Mouse (Mus musculus) MEL (cell line): ENCODE results near the gene Sfrp5. TPM values are rescaled to one million over a fixed set of nuclear protein-coding genes. Genes with fewer than 3 reads are reported as not detected.

ENCODE experiments used
- DNase-seq: peaks from one replicate; pipeline ENCODE4 v3.0.0; 2011; ENCODE audit warnings: low read depth, low spot score
- H3K27ac ChIP-seq: 2 replicates; pipeline ENCODE4 v1.5.1; 2012; ENCODE audit warnings: low read depth, mild to moderate bottlenecking, control low read depth, low read length, moderate library complexity; ENCODE audit not compliant: control insufficient read depth
- H3K27me3 ChIP-seq, 2 experiments: fragments of 150-350 bp in 1 of 2; sonication (generic) in 1 of 2; 2 replicates each; pipeline ENCODE4 v1.6.1; 2012; ENCODE audit warnings: low read length in 2 of 2, mild to moderate bottlenecking in 2 of 2, improper control_type of control experiment in 1 of 2, moderate library complexity in 1 of 2; ENCODE audit not compliant: insufficient read depth in 2 of 2, control insufficient read depth in 1 of 2
- H3K36me3 ChIP-seq, 2 experiments: 2 replicates each; pipeline ENCODE4 v1.6.1; 2012 to 2014; ENCODE audit warnings: low read length in 2 of 2, improper control_type of control experiment in 1 of 2, inconsistent platforms in 1 of 2, mild to moderate bottlenecking in 1 of 2; ENCODE audit not compliant: insufficient read depth in 2 of 2, control insufficient read depth in 1 of 2
- H3K4me1 ChIP-seq, 2 experiments: fragments of 150-350 bp in 1 of 2; sonication (generic) in 1 of 2; 2 replicates each; pipeline ENCODE4 v1.6.1; 2012; ENCODE audit warnings: low read length in 2 of 2, improper control_type of control experiment in 1 of 2, mild to moderate bottlenecking in 1 of 2; ENCODE audit not compliant: insufficient read depth in 2 of 2, control insufficient read depth in 1 of 2
- H3K4me3 ChIP-seq, 2 experiments: fragments of 150-350 bp in 1 of 2; sonication (generic) in 1 of 2; 2 replicates each; pipeline ENCODE4 v1.5.1; 2012; ENCODE audit warnings: low read depth in 2 of 2, low read length in 2 of 2, mild to moderate bottlenecking in 2 of 2, moderate library complexity in 2 of 2, control low read depth in 1 of 2, improper control_type of control experiment in 1 of 2; ENCODE audit not compliant: control insufficient read depth in 1 of 2, insufficient read depth in 1 of 2
- H3K79me2 ChIP-seq: 2 replicates; pipeline ENCODE4 v1.6.1; 2012; ENCODE audit warnings: mild to moderate bottlenecking, low read length, moderate library complexity; ENCODE audit not compliant: control insufficient read depth, poor library complexity, insufficient read depth
- H3K9ac ChIP-seq: 2 replicates; pipeline ENCODE4 v1.6.1; 2012; ENCODE audit warnings: low read depth, mild to moderate bottlenecking, control low read depth, low read length, moderate library complexity; ENCODE audit not compliant: control insufficient read depth, poor library complexity, severe bottlenecking
- H3K9me3 ChIP-seq: fragments of 150-350 bp; sonication (generic); replicated peaks from 2 replicates; pipeline ENCODE4 v1.6.1; 2012; ENCODE audit warnings: mild to moderate bottlenecking, low read length, improper control_type of control experiment, moderate library complexity; ENCODE audit not compliant: insufficient read depth
- BHLHE40 ChIP-seq: IDR thresholded peaks from 2 replicates; pipeline ENCODE4 v1.6.1; 2012; ENCODE audit warnings: low read depth, mild to moderate bottlenecking, inconsistent platforms, low read length, improper control_type of control experiment, borderline replicate concordance
- CHD1 ChIP-seq: IDR thresholded peaks from 2 replicates; pipeline ENCODE4 v1.6.1; 2012; ENCODE audit warnings: low read depth, mild to moderate bottlenecking, inconsistent platforms, low read length, improper control_type of control experiment
- CHD2 ChIP-seq: IDR thresholded peaks from 2 replicates; pipeline ENCODE4 v1.6.1; 2011; ENCODE audit warnings: low read length, improper control_type of control experiment
- E2F4 ChIP-seq: IDR thresholded peaks from 2 replicates; pipeline ENCODE4 v1.6.1; 2011; ENCODE audit warnings: low read depth, low read length, improper control_type of control experiment, borderline replicate concordance
- ELF1 ChIP-seq: IDR thresholded peaks from 2 replicates; pipeline ENCODE4 v1.6.1; 2014; ENCODE audit warnings: low read depth, mild to moderate bottlenecking, inconsistent platforms, low read length, improper control_type of control experiment, moderate library complexity
- ETS1 ChIP-seq: IDR thresholded peaks from 2 replicates; pipeline ENCODE4 v1.6.1; 2012; ENCODE audit warnings: low read depth, mild to moderate bottlenecking, inconsistent platforms, low read length, improper control_type of control experiment, moderate library complexity
- GABPA ChIP-seq: IDR thresholded peaks from 2 replicates; pipeline ENCODE4 v1.6.1; 2012; ENCODE audit warnings: low read depth, mild to moderate bottlenecking, inconsistent platforms, low read length, improper control_type of control experiment, moderate library complexity
- GATA1 ChIP-seq: IDR thresholded peaks from 2 replicates; pipeline ENCODE4 v1.6.1; 2011; ENCODE audit warnings: low read depth, low read length, improper control_type of control experiment
- HCFC1 ChIP-seq: IDR thresholded peaks from 2 replicates; pipeline ENCODE4 v1.6.1; 2012; ENCODE audit warnings: low read depth, mild to moderate bottlenecking, inconsistent platforms, low read length, improper control_type of control experiment, moderate library complexity
- JUND ChIP-seq: IDR thresholded peaks from 2 replicates; pipeline ENCODE4 v1.6.1; 2011; ENCODE audit warnings: low read depth, mild to moderate bottlenecking, improper control_type of control experiment, low read length
- KAT2A ChIP-seq: conservative IDR thresholded peaks from 2 replicates; pipeline ENCODE4 v1.6.1; 2012; ENCODE audit warnings: low read depth, low read length, improper control_type of control experiment, inconsistent platforms
- MAX ChIP-seq: IDR thresholded peaks from 2 replicates; pipeline ENCODE4 v1.6.1; 2011; ENCODE audit warnings: low read length, improper control_type of control experiment
- MAZ ChIP-seq: IDR thresholded peaks from 2 replicates; pipeline ENCODE4 v1.6.1; 2012; ENCODE audit warnings: low read depth, mild to moderate bottlenecking, inconsistent platforms, low read length, improper control_type of control experiment
- MEF2A ChIP-seq: IDR thresholded peaks from 2 replicates; pipeline ENCODE4 v1.6.1; 2014; ENCODE audit warnings: low read depth, mild to moderate bottlenecking, inconsistent platforms, low read length, improper control_type of control experiment; ENCODE audit not compliant: poor library complexity, insufficient replicate concordance, severe bottlenecking; ENCODE audit errors: extremely low read depth
- MXI1 ChIP-seq: IDR thresholded peaks from 2 replicates; pipeline ENCODE4 v1.6.1; 2011; ENCODE audit warnings: mild to moderate bottlenecking, low read depth, low read length, improper control_type of control experiment
- MYB ChIP-seq: IDR thresholded peaks from 2 replicates; pipeline ENCODE4 v1.6.1; 2011; ENCODE audit warnings: mild to moderate bottlenecking, low read depth, low read length, improper control_type of control experiment
- MYC ChIP-seq: IDR thresholded peaks from 2 replicates; pipeline ENCODE4 v1.6.1; 2011; ENCODE audit warnings: low read depth, mild to moderate bottlenecking, low read length, improper control_type of control experiment, moderate library complexity
- NELFE ChIP-seq: IDR thresholded peaks from 2 replicates; pipeline ENCODE4 v1.6.1; 2011; ENCODE audit warnings: low read depth, low read length, improper control_type of control experiment
- NRF1 ChIP-seq: IDR thresholded peaks from 2 replicates; pipeline ENCODE4 v1.6.1; 2014; ENCODE audit warnings: low read depth, mild to moderate bottlenecking, inconsistent platforms, low read length, improper control_type of control experiment, moderate library complexity; ENCODE audit not compliant: poor library complexity, insufficient read depth, severe bottlenecking
- POLR2A ChIP-seq, 2 experiments: IDR thresholded peaks; 2 replicates each; pipeline ENCODE4 v1.6.1; 2011 to 2012; ENCODE audit warnings: low read length in 2 of 2, mild to moderate bottlenecking in 2 of 2, control low read depth in 1 of 2, improper control_type of control experiment in 1 of 2, low read depth in 1 of 2, moderate library complexity in 1 of 2; ENCODE audit not compliant: control insufficient read depth in 1 of 2, insufficient read depth in 1 of 2, poor library complexity in 1 of 2
- POLR2AphosphoS2 ChIP-seq: IDR thresholded peaks from 2 replicates; pipeline ENCODE4 v1.6.1; 2011; ENCODE audit warnings: low read length, improper control_type of control experiment
- POLR2AphosphoS5 ChIP-seq: IDR thresholded peaks from 2 replicates; pipeline ENCODE4 v1.6.1; 2012; ENCODE audit warnings: low read depth, borderline replicate concordance, mild to moderate bottlenecking, inconsistent platforms, low read length, moderate library complexity, mixed read lengths
- RAD21 ChIP-seq: IDR thresholded peaks from 2 replicates; pipeline ENCODE4 v1.6.1; 2011; ENCODE audit warnings: mild to moderate bottlenecking, low read depth, low read length, improper control_type of control experiment
- RCOR1 ChIP-seq: IDR thresholded peaks from 2 replicates; pipeline ENCODE4 v1.6.1; 2012; ENCODE audit warnings: low read depth, mild to moderate bottlenecking, inconsistent platforms, low read length, improper control_type of control experiment
- SIN3A ChIP-seq: IDR thresholded peaks from 2 replicates; pipeline ENCODE4 v1.6.1; 2012; ENCODE audit warnings: low read length, improper control_type of control experiment, inconsistent platforms
- SMC3 ChIP-seq: IDR thresholded peaks from 2 replicates; pipeline ENCODE4 v1.6.1; 2011; ENCODE audit warnings: low read depth, low read length, improper control_type of control experiment
- TAL1 ChIP-seq: IDR thresholded peaks from 2 replicates; pipeline ENCODE4 v1.6.1; 2012; ENCODE audit warnings: mild to moderate bottlenecking, inconsistent platforms, low read length, moderate library complexity, mixed read lengths
- TBP ChIP-seq: IDR thresholded peaks from 2 replicates; pipeline ENCODE4 v1.8.0; 2011; ENCODE audit warnings: low read depth, low read length, improper control_type of control experiment
- TCF12 ChIP-seq: IDR thresholded peaks from 2 replicates; pipeline ENCODE4 v1.6.1; 2014; ENCODE audit warnings: low read depth, mild to moderate bottlenecking, inconsistent platforms, low read length, improper control_type of control experiment, moderate library complexity
- UBTF ChIP-seq: IDR thresholded peaks from 2 replicates; pipeline ENCODE4 v1.6.1; 2012; ENCODE audit warnings: low read depth, mild to moderate bottlenecking, inconsistent platforms, low read length, improper control_type of control experiment, moderate library complexity, borderline replicate concordance; ENCODE audit not compliant: insufficient read depth
- USF1 ChIP-seq: IDR thresholded peaks from 2 replicates; pipeline ENCODE4 v1.6.1; 2014; ENCODE audit warnings: low read depth, mild to moderate bottlenecking, inconsistent platforms, low read length, improper control_type of control experiment, moderate library complexity
- USF2 ChIP-seq, 2 experiments: IDR thresholded peaks; 2 replicates each; pipeline ENCODE4 v1.6.1; 2011 to 2012; ENCODE audit warnings: improper control_type of control experiment in 2 of 2, low read length in 2 of 2, borderline replicate concordance in 1 of 2, inconsistent platforms in 1 of 2, low read depth in 1 of 2, mild to moderate bottlenecking in 1 of 2; ENCODE audit not compliant: insufficient read depth in 1 of 2
- ZC3H11A ChIP-seq: IDR thresholded peaks from 2 replicates; pipeline ENCODE4 v1.6.1; 2012; ENCODE audit warnings: low read depth, mild to moderate bottlenecking, inconsistent platforms, low read length, improper control_type of control experiment
- ZKSCAN1 ChIP-seq: IDR thresholded peaks from 2 replicates; pipeline ENCODE4 v1.6.1; 2012; ENCODE audit warnings: low read depth, mild to moderate bottlenecking, inconsistent platforms, low read length, improper control_type of control experiment, moderate library complexity
- polyA plus RNA-seq, 2 experiments: library from polyadenylated mRNA; stranded (reverse) in 1 of 2; unstranded in 1 of 2; fragments of >175 nt in 1 of 2; fragments of >200 nt in 1 of 2; gene quantifications; 2 replicates each; pipeline versions ENCODE4 v1.2.1 to v1.2.4; 2012; ENCODE audit warnings: low replicate concordance in 2 of 2, low read depth in 1 of 2; ENCODE audit not compliant: insufficient read length in 2 of 2, insufficient read depth in 1 of 2, missing spikeins in 1 of 2
- total RNA-seq: library from RNA; depleted of rRNA; stranded (reverse); fragments of 300-350 nt; gene quantifications from 2 replicates; pipeline ENCODE4 v1.2.3, GENCODE M21; 2012

Sfrp5 gene
- total and polyA plus RNA-seq, 3 experiments: 0.50 TPM; not detected in 2

DNA sequence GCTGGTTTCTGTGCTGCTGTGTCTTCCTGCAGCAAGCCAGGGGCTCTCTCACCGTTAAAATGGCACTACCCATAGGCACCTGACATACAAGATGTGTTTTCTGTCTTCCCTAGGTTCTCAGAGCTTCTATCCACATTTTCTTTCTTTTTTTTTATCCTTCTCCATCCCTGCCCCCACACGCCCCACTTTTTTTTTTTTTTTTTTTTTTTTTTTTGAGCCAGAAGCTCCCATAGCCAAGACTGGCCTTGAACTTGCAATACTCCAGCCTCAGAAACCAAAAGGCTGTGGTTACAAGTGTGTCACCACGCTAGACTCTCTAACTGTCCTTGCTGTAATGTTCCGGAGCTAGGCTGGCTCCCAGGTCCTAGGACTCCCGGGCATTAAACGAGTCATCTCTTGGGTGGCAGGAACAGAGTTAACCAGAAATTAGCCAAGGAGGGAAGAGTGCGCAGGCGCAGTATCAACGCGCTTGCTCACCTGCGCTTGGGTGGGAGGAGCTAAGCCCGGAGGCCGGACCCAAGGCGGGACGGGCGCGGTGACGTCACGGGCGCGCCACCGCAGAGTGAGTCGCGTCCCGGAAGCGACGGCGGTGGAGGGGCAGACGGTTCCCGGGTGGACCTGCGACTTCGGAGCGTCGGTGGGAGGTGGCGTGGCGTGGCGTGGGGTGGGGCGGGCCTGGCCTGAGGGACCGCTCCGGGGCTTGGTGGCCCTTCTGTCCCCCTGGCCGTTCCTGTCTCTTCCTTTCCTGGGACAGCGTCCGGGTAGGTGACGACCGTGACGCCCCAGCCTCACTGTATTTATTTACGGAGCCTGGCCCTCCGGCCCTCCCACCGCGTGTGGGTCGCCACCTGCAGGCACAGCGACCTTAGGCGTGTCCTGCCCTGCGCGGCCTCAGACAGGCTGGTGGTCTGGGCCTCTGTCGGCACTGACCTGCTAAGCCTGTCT is 31.8 kb downstream of the Sfrp5 start:
- H3K79me2 ChIP-seq: peaks cover 17% of the 10 kb centered on the region
- H3K27ac ChIP-seq: peak overlapping the region; percentile 79
- no peaks in the 10 kb centered on the region for H3K9me3 ChIP-seq
- DNase-seq: peak; percentile 99
- H3K4me3 ChIP-seq: peak overlapping the region; percentile 86 to 90
- peaks cover 0 to 27% of the 10 kb centered on the region in 2 experiments; a peak in 2 of 4 replicates for H3K36me3 ChIP-seq
- H3K9ac ChIP-seq: peak overlapping the region; percentile 79
- H3K27me3 ChIP-seq: no peaks in the 10 kb centered on the region
- peaks cover 13 to 31% of the 10 kb centered on the region in 2 experiments for H3K4me1 ChIP-seq
- TF ChIP-seq HCFC1 (peak; percentile 88), MYC (0 out of 2 replicates have a peak, but pooled peaks have one; percentile 12), TAL1 (no peak), POLR2AphosphoS5 (no peak), NELFE (peak; percentile 78), ELF1 (peak; percentile 98), GABPA (no peak), JUND (no peak), ZKSCAN1 (no peak; the same call in 1 of the 2 replicates), SIN3A (peak; percentile 93), CHD1 (peak; percentile 36; the same call in 1 of the 2 replicates), USF1 (no peak; the same call in 1 of the 2 replicates), GATA1 (no peak), KAT2A (no peak), BHLHE40 (no peak), TCF12 (peak; percentile 42), USF2 (IDR thresholded peaks at IDR 0.05; ENCODE audit: borderline replicate concordance in 1 of 2, insufficient read depth in 1 of 2, low read depth in 1 of 2, low read length in 2 of 2) (no peak), CHD2 (no peak; the same call in 1 of the 2 replicates), UBTF (no peak), SMC3 (no peak), RAD21 (no peak), ZC3H11A (no peak), MAX (no peak; the same call in 1 of the 2 replicates), E2F4 (no peak), POLR2AphosphoS2 (peak; percentile 40; the same call in 1 of the 2 replicates), NRF1 (peak; percentile 86), MEF2A (no peak), MYB (no peak), MXI1 (peak; percentile 50), MAZ (no peak), POLR2A (IDR thresholded peaks at IDR 0.05; ENCODE audit: control insufficient read depth in 1 of 2, insufficient read depth in 1 of 2, low read depth in 1 of 2, low read length in 2 of 2, poor library complexity in 1 of 2) (peak; percentile 83 to 89), ETS1 (0 out of 2 replicates have a peak, but pooled peaks have one; percentile 41), TBP (0 out of 2 replicates have a peak, but pooled peaks have one; percentile 22), RCOR1 (no peak; the same call in 1 of the 2 replicates)
